Mouse (Mus musculus) intestine, postnatal 0 days (tissue): ENCODE data around the gene Zfyve1. TPM values are rescaled to one million over a fixed set of nuclear protein-coding genes. Genes with fewer than 3 reads are reported as not detected.
"Not testable (repeated sequence)": the region's sequence is repeated elsewhere in the genome, so short reads cannot be mapped to it uniquely, and the experiment has no call there.

Experiments used
- ATAC-seq: fragments of 200-750 bp; cut with Nextera tagmentation; 2 replicates; pipeline ENCODE4 v1.8.0; 2017; ENCODE audit warnings: mild to moderate bottlenecking, moderate TSS enrichment, moderate library complexity
- H3K27ac ChIP-seq: fragments of 300-500 bp; sonication (generic); 2 replicates; pipeline ENCODE4 v1.5.1; 2014; ENCODE audit warnings: mild to moderate bottlenecking, low read depth, low read length, moderate library complexity
- H3K27me3 ChIP-seq: fragments of 300-500 bp; sonication (generic); replicated peaks from 2 replicates; pipeline ENCODE4 v1.6.1; 2014; ENCODE audit warnings: low read length, mixed read lengths; ENCODE audit not compliant: control insufficient read depth, insufficient read depth
- H3K36me3 ChIP-seq: fragments of 300-500 bp; sonication (generic); 2 replicates; pipeline ENCODE4 v1.6.1; 2014; ENCODE audit warnings: mild to moderate bottlenecking, moderate library complexity; ENCODE audit not compliant: control insufficient read depth, insufficient read depth
- H3K4me1 ChIP-seq: fragments of 300-500 bp; sonication (generic); replicated peaks from 2 replicates; pipeline ENCODE4 v1.6.1; 2014; ENCODE audit warnings: antibody characterized with exemption, low read length, mixed read lengths; ENCODE audit not compliant: control insufficient read depth, insufficient read depth
- H3K4me2 ChIP-seq: fragments of 300-500 bp; sonication (generic); replicated peaks from 2 replicates; pipeline ENCODE4 v1.6.1; 2014; ENCODE audit warnings: low read depth, mild to moderate bottlenecking, moderate library complexity
- H3K4me3 ChIP-seq: fragments of 300-500 bp; sonication (generic); 2 replicates; pipeline ENCODE4 v1.5.1; 2014; ENCODE audit warnings: low read depth, low read length
- H3K9ac ChIP-seq: fragments of 300-500 bp; sonication (generic); 2 replicates; pipeline ENCODE4 v1.6.1; 2014; ENCODE audit warnings: mild to moderate bottlenecking, low read depth, low read length
- H3K9me3 ChIP-seq: fragments of 300-500 bp; sonication (generic); 2 replicates; pipeline ENCODE4 v1.6.1; 2016; ENCODE audit warnings: mixed run types; ENCODE audit not compliant: control insufficient read depth
- CTCF ChIP-seq: sonication (generic); IDR thresholded peaks from 2 replicates; pipeline ENCODE4 v1.5.1; 2016; ENCODE audit warnings: low read depth, mild to moderate bottlenecking, control low read depth, antibody characterized with exemption, moderate library complexity
- WGBS: fragments of 180-500 bp; shearing (Covaris S2); extraction: QIAGEN DNeasy Blood & Tissue Kit; methylation state at CpG from one replicate; pipeline ENCODE4 v1.1.7; 2014; 5-methylcytosine and 5-hydroxymethylcytosine counted together
- polyA plus RNA-seq: library from polyadenylated mRNA; unstranded; fragments of >200 nt; fragmentation: Nextera tagmentation; extraction: Ambion mirVana; gene quantifications from 2 replicates; pipeline ENCODE4 v1.2.1, GENCODE M21; 2015

Zfyve1 gene
- polyA plus RNA-seq = 8.1 and 9.7 TPM in 2 replicates

GRCm38 (mm10) chr12:83597025-83597501 is at the start of gene Zfyve1:
Zfyve1 (minus strand) TSS chr12:83597222.
- Histone ChIP-seq H3K4me1 (no peaks in the 10 kb centered on the region; the same call in 1 of the 2 replicates), H3K27me3 (no peaks in the 10 kb centered on the region), H3K36me3 (peaks cover 21% of the 10 kb centered on the region), H3K4me3 (peak within 1 kb of the TSS; percentile 75), H3K4me2 (peak within 1 kb of the TSS; percentile 77), H3K9ac (peak within 1 kb of the TSS; percentile 86), H3K27ac (peak within 1 kb of the TSS; percentile 67), H3K9me3 (no peaks in the 10 kb centered on the region)
- peak; percentile 27; the same call in 1 of the 2 replicates for TF ChIP-seq CTCF
- under 1% methylated on average over 28 of the region's 28 CpGs for WGBS
- ATAC-seq = peak; percentile 98

GRCm38 (mm10) chr12:83643116-83643515 is 46.1 kb upstream of the Zfyve1 start:
- no peak overlapping the region for H3K9ac ChIP-seq
- 79% methylated on average over 1 of the region's 1 CpGs for WGBS
- no peak overlapping the region for H3K4me2 ChIP-seq
- H3K9me3 ChIP-seq = no peaks in the 10 kb centered on the region
- no peaks in the 10 kb centered on the region for H3K4me1 ChIP-seq
- TF ChIP-seq CTCF = no peak
- no peak for ATAC-seq
- H3K36me3 ChIP-seq = peaks cover 48% of the 10 kb centered on the region
- H3K4me3 ChIP-seq = no peak overlapping the region
- H3K27me3 ChIP-seq = no peaks in the 10 kb centered on the region
- H3K27ac ChIP-seq = no peak overlapping the region

GRCm38 (mm10) chr12:83641233-83641632 is 44.2 kb upstream of the Zfyve1 start:
- 98% methylated on average over 2 of the region's 2 CpGs for WGBS
- TF ChIP-seq CTCF = no peak

GRCm38 (mm10) chr12:83633807-83634206 is 36.8 kb upstream of the Zfyve1 start:
- TF ChIP-seq CTCF = no peak
- 19% methylated on average over 2 of the region's 2 CpGs for WGBS
- H3K27ac ChIP-seq = no peak overlapping the region
- no peaks in the 10 kb centered on the region for H3K9me3 ChIP-seq
- no peak for ATAC-seq
- H3K36me3 ChIP-seq = peaks cover 13% of the 10 kb centered on the region
- no peak overlapping the region for H3K9ac ChIP-seq
- 0 out of 2 replicates have a peak overlapping the region, but pooled peaks have one; percentile 85 for H3K4me3 ChIP-seq
- H3K27me3 ChIP-seq = no peaks in the 10 kb centered on the region
- peak overlapping the region; percentile 70; the same call in 1 of the 2 replicates for H3K4me2 ChIP-seq
- 0 out of 2 replicates have a peak, but pooled peaks cover 2% of the 10 kb centered on the region for H3K4me1 ChIP-seq

More at GRCm38 (mm10) chr12:83641233-83641632, 44.2 kb upstream of the Zfyve1 start:
- Histone ChIP-seq H3K9me3 (no peaks in the 10 kb centered on the region), H3K4me1 (no peaks in the 10 kb centered on the region), H3K4me3 (no peak overlapping the region), H3K9ac (no peak overlapping the region), H3K36me3 (peaks cover 50% of the 10 kb centered on the region), H3K27me3 (no peaks in the 10 kb centered on the region), H3K27ac (no peak overlapping the region), H3K4me2 (no peak overlapping the region)
- ATAC-seq = no peak

- peak overlapping the region; percentile 98 for H3K27ac ChIP-seq
- H3K4me3 ChIP-seq = peak overlapping the region; percentile 85
- peak; percentile 20 for ATAC-seq
- TF ChIP-seq CTCF = no peak
- 0% methylated on average over 20 of the region's 20 CpGs for WGBS
- H3K9ac ChIP-seq = peak overlapping the region; percentile 96
- H3K9me3 ChIP-seq = no peaks in the 10 kb centered on the region
- peaks cover 7% of the 10 kb centered on the region for H3K36me3 ChIP-seq
- no peaks in the 10 kb centered on the region for H3K27me3 ChIP-seq
- peak overlapping the region; percentile 70 for H3K4me2 ChIP-seq
- 0 out of 2 replicates have a peak, but pooled peaks cover 2% of the 10 kb centered on the region for H3K4me1 ChIP-seq
Observed at GRCm38 (mm10) chr12:83632680-83633025, 35.6 kb upstream of the Zfyve1 start.

GRCm38 (mm10) chr12:83631743-83632679 is 35.0 kb upstream of the Zfyve1 start:
- peak overlapping the region; percentile 85 for H3K4me3 ChIP-seq
- 0 out of 2 replicates have a peak, but pooled peaks cover 2% of the 10 kb centered on the region for H3K4me1 ChIP-seq
- peak; percentile 50; the same call in 1 of the 2 replicates for TF ChIP-seq CTCF
- peak; percentile 100 for ATAC-seq
- H3K9ac ChIP-seq = peak overlapping the region; percentile 96
- WGBS = under 1% methylated on average over 60 of the region's 68 CpGs
- H3K9me3 ChIP-seq = no peaks in the 10 kb centered on the region
- no peaks in the 10 kb centered on the region for H3K27me3 ChIP-seq
- H3K4me2 ChIP-seq = peak overlapping the region; percentile 78
- H3K36me3 ChIP-seq = peaks cover under 1% of the 10 kb centered on the region; the same call in 1 of the 2 replicates
- H3K27ac ChIP-seq = peak overlapping the region; percentile 98

- not testable (repeated sequence) for ATAC-seq, H3K4me1 ChIP-seq, H3K27me3 ChIP-seq, H3K36me3 ChIP-seq, H3K9me3 ChIP-seq
- Histone ChIP-seq H3K27ac (peak within 1 kb of the TSS; percentile 98), H3K4me3 (peak within 1 kb of the TSS; percentile 85), H3K9ac (peak within 1 kb of the TSS; percentile 96), H3K4me2 (peak within 1 kb of the TSS; percentile 78)
- no CpG with 5 or more reads among the region's 5 CpGs for WGBS
Observed at GRCm38 (mm10) chr12:83630936-83631335, 33.9 kb upstream of the Zfyve1 start, which contains the start of gene Rbm25. Rbm25 (plus strand) TSS chr12:83631236.
